Mouse (Mus musculus) limb, embryonic 11.5 days (tissue): ENCODE data around the gene Slc16a8. TPM values are rescaled to one million over a fixed set of nuclear protein-coding genes. Genes with fewer than 3 reads are reported as not detected.

Experiments used
- ATAC-seq: fragments of 200-750 bp; cut with Nextera tagmentation; 2 replicates; pipeline ENCODE4 v1.8.0; 2017; ENCODE audit warnings: low read depth; ENCODE audit not compliant: insufficient number of reproducible peaks, low FRiP score, low TSS enrichment
- DNase-seq: peaks from one replicate; pipeline ENCODE4 v3.0.0-alpha.2; 2015; ENCODE audit warnings: low spot score
- H3K27ac ChIP-seq: fragments of 300-500 bp; sonication (generic); replicated peaks from 2 replicates; pipeline ENCODE4 v1.5.1; 2014; ENCODE audit warnings: low read depth, mild to moderate bottlenecking, low read length
- H3K27me3 ChIP-seq: fragments of 300-500 bp; sonication (generic); 2 replicates; pipeline ENCODE4 v1.6.1; 2014; ENCODE audit warnings: mild to moderate bottlenecking, low read length, mixed read lengths; ENCODE audit not compliant: control insufficient read depth, insufficient read depth
- H3K36me3 ChIP-seq: fragments of 300-500 bp; sonication (generic); 2 replicates; pipeline ENCODE4 v1.6.1; 2014; ENCODE audit warnings: mild to moderate bottlenecking, low read length, moderate library complexity, mixed read lengths; ENCODE audit not compliant: control insufficient read depth, insufficient read depth
- H3K4me1 ChIP-seq: fragments of 300-500 bp; sonication (generic); 2 replicates; pipeline ENCODE4 v1.6.1; 2014; ENCODE audit warnings: low read length, mixed read lengths; ENCODE audit not compliant: control insufficient read depth, insufficient read depth
- H3K4me2 ChIP-seq: fragments of 300-500 bp; sonication (generic); 2 replicates; pipeline ENCODE4 v1.6.1; 2014; ENCODE audit warnings: low read depth, mild to moderate bottlenecking, moderate library complexity; ENCODE audit not compliant: severe bottlenecking
- H3K4me3 ChIP-seq: fragments of 300-500 bp; sonication (generic); 2 replicates; pipeline ENCODE4 v1.5.1; 2014; ENCODE audit warnings: low read depth, low read length
- H3K9ac ChIP-seq: fragments of 300-500 bp; sonication (generic); 2 replicates; pipeline ENCODE4 v1.6.1; 2014; ENCODE audit warnings: mild to moderate bottlenecking, low read length
- H3K9me3 ChIP-seq: fragments of 300-500 bp; sonication (generic); 2 replicates; pipeline ENCODE4 v1.6.1; 2016; ENCODE audit warnings: low read length; ENCODE audit not compliant: control insufficient read depth
- WGBS: fragments of 180-500 bp; shearing (Covaris S2); extraction: QIAGEN DNeasy Blood & Tissue Kit; methylation state at CpG from one replicate; pipeline ENCODE4 v1.1.7; 2014; 5-methylcytosine and 5-hydroxymethylcytosine counted together
- polyA plus RNA-seq: library from polyadenylated mRNA; unstranded; fragments of >200 nt; fragmentation: Nextera tagmentation; extraction: Ambion mirVana; gene quantifications from 2 replicates; pipeline ENCODE4 v1.2.1, GENCODE M21; 2014

Gene Slc16a8
- not detected in 2 replicates for polyA plus RNA-seq

GRCm38 (mm10) chr15:79254661-79255060, at the start of gene Slc16a8:
Gene Slc16a8, minus strand, starts transcription at chr15:79254761.
- 35% methylated on average over 3 of the region's 3 CpGs for WGBS
- ATAC-seq (no peak), DNase-seq (no peak)
- Histone ChIP-seq H3K36me3 (no peaks in the 10 kb centered on the region), H3K4me1 (peaks cover 9% of the 10 kb centered on the region), H3K4me3 (no peak within 1 kb of the TSS), H3K9ac (no peak within 1 kb of the TSS), H3K27ac (no peak within 1 kb of the TSS), H3K4me2 (no peak within 1 kb of the TSS), H3K9me3 (no peaks in the 10 kb centered on the region), H3K27me3 (peaks cover 32% of the 10 kb centered on the region)

- Histone ChIP-seq H3K9ac (no peak overlapping the region), H3K9me3 (no peaks in the 10 kb centered on the region), H3K36me3 (no peaks in the 10 kb centered on the region; the same call in 1 of the 2 replicates), H3K4me1 (no peaks in the 10 kb centered on the region), H3K27me3 (no peaks in the 10 kb centered on the region), H3K4me3 (no peak overlapping the region), H3K4me2 (no peak overlapping the region), H3K27ac (no peak overlapping the region)
- DNase-seq (no peak), ATAC-seq (no peak)
- 78% methylated on average over 8 of the region's 8 CpGs for WGBS
Observed at GRCm38 (mm10) chr15:79303725-79304124, 49.2 kb upstream of the Slc16a8 start.

GRCm38 (mm10) chr15:79299563-79300155, 45.1 kb upstream of the Slc16a8 start:
- Histone ChIP-seq H3K27me3 (no peaks in the 10 kb centered on the region), H3K4me3 (no peak overlapping the region), H3K9ac (no peak overlapping the region), H3K4me1 (no peaks in the 10 kb centered on the region), H3K36me3 (no peaks in the 10 kb centered on the region), H3K27ac (no peak overlapping the region), H3K4me2 (no peak overlapping the region), H3K9me3 (no peaks in the 10 kb centered on the region)
- ATAC-seq (no peak), DNase-seq (no peak)
- WGBS = 90% methylated on average over 2 of the region's 2 CpGs

- Histone ChIP-seq H3K27ac (no peak overlapping the region), H3K4me2 (no peak overlapping the region), H3K9ac (no peak overlapping the region), H3K4me1 (no peaks in the 10 kb centered on the region), H3K4me3 (no peak overlapping the region), H3K27me3 (no peaks in the 10 kb centered on the region), H3K9me3 (no peaks in the 10 kb centered on the region), H3K36me3 (no peaks in the 10 kb centered on the region)
- ATAC-seq (no peak), DNase-seq (no peak)
- WGBS = 85% methylated on average over 6 of the region's 6 CpGs
Observed at GRCm38 (mm10) chr15:79298553-79298952, 44.0 kb upstream of the Slc16a8 start.

- H3K27ac ChIP-seq = no peak overlapping the region
- H3K4me1 ChIP-seq = 0 out of 2 replicates have a peak, but pooled peaks cover 2% of the 10 kb centered on the region
- WGBS = 90% methylated on average over 9 of the region's 9 CpGs
- H3K4me2 ChIP-seq = no peak overlapping the region
- no peaks in the 10 kb centered on the region for H3K9me3 ChIP-seq
- H3K4me3 ChIP-seq = no peak overlapping the region
- no peak for ATAC-seq
- H3K36me3 ChIP-seq = peaks cover 3% of the 10 kb centered on the region; the same call in 1 of the 2 replicates
- DNase-seq = no peak
- no peaks in the 10 kb centered on the region for H3K27me3 ChIP-seq
- no peak overlapping the region for H3K9ac ChIP-seq
Observed at GRCm38 (mm10) chr15:79292779-79293178, 38.2 kb upstream of the Slc16a8 start.

GRCm38 (mm10) chr15:79290340-79290739, 35.8 kb upstream of the Slc16a8 start:
- Histone ChIP-seq H3K4me1 (0 out of 2 replicates have a peak, but pooled peaks cover 2% of the 10 kb centered on the region), H3K9ac (no peak overlapping the region), H3K4me3 (no peak overlapping the region), H3K4me2 (no peak overlapping the region), H3K9me3 (no peaks in the 10 kb centered on the region), H3K27me3 (no peaks in the 10 kb centered on the region), H3K36me3 (peaks cover 3% of the 10 kb centered on the region; the same call in 1 of the 2 replicates), H3K27ac (no peak overlapping the region)
- DNase-seq (no peak), ATAC-seq (no peak)
- 61% methylated on average over 3 of the region's 3 CpGs for WGBS

- DNase-seq = no peak
- Histone ChIP-seq H3K9ac (no peak overlapping the region), H3K4me2 (no peak overlapping the region), H3K9me3 (no peaks in the 10 kb centered on the region), H3K27ac (no peak overlapping the region), H3K4me3 (no peak overlapping the region), H3K27me3 (no peaks in the 10 kb centered on the region), H3K36me3 (peaks cover 3% of the 10 kb centered on the region; the same call in 1 of the 2 replicates), H3K4me1 (0 out of 2 replicates have a peak, but pooled peaks cover 2% of the 10 kb centered on the region)
- 84% methylated on average over 12 of the region's 12 CpGs for WGBS
- ATAC-seq = no peak
Observed at GRCm38 (mm10) chr15:79289441-79289840, 34.9 kb upstream of the Slc16a8 start.

GRCm38 (mm10) chr15:79288387-79288786, 33.8 kb upstream of the Slc16a8 start:
- no peaks in the 10 kb centered on the region for H3K27me3 ChIP-seq
- H3K27ac ChIP-seq = no peak overlapping the region
- H3K36me3 ChIP-seq = peaks cover 3% of the 10 kb centered on the region; the same call in 1 of the 2 replicates
- no peaks in the 10 kb centered on the region for H3K9me3 ChIP-seq
- 79% methylated on average over 3 of the region's 3 CpGs for WGBS
- no peak overlapping the region for H3K4me2 ChIP-seq
- ATAC-seq (no peak), DNase-seq (no peak)
- H3K9ac ChIP-seq = no peak overlapping the region
- 0 out of 2 replicates have a peak, but pooled peaks cover 2% of the 10 kb centered on the region for H3K4me1 ChIP-seq
- H3K4me3 ChIP-seq = no peak overlapping the region
